Mouse (Mus musculus): Measurements from ENCODE around the gene Xirp1.

- TF ChIP-seq EP300 (IDR thresholded peaks at IDR 0.05): no peak
- TF ChIP-seq CTCF (IDR thresholded peaks at IDR 0.05): no peak
Observed at GRCm38 (mm10) chr9:120021164-120021563, 2.2 kb downstream of the Xirp1 start.
